Mouse (Mus musculus) right cerebral cortex, postnatal 14 days (tissue): ENCODE data around the gene Zfp266.

Source experiments
- DNase-seq: peaks from one replicate; pipeline ENCODE4 v3.0.0; 2022

Zfp266 gene

GRCm38 (mm10) chr9:20491858-20492526 is 29.2 kb downstream of the Zfp266 start:
- DNase-seq: no peak

GRCm38 (mm10) chr9:20489536-20489935 is 31.7 kb downstream of the Zfp266 start:
- no peak for DNase-seq

GRCm38 (mm10) chr9:20479396-20479795 is 41.8 kb downstream of the Zfp266 start:
- DNase-seq: no peak

- no peak for DNase-seq
Measured at GRCm38 (mm10) chr9:20476632-20477031, 44.6 kb downstream of the Zfp266 start.

- peak; percentile 60 for DNase-seq
Measured at GRCm38 (mm10) chr9:20466761-20467442, 54.3 kb downstream of the Zfp266 start.

GRCm38 (mm10) chr9:20459377-20460317 is 61.6 kb downstream of the Zfp266 start, which contains the start of gene Zfp26:
Zfp26 (minus strand) TSS chr9:20460162.
- DNase-seq: peak; percentile 71

- DNase-seq: no peak
Measured at GRCm38 (mm10) chr9:20453647-20454046, 67.6 kb downstream of the Zfp266 start.

GRCm38 (mm10) chr9:20451493-20451892 is 69.7 kb downstream of the Zfp266 start:
- DNase-seq: no peak
